Mouse (Mus musculus) forebrain, embryonic 11.5 days (tissue): ENCODE results near the gene Gm9789. TPM values are rescaled to one million over a fixed set of nuclear protein-coding genes. Genes with fewer than 3 reads are reported as not detected.
"Not testable (repeated sequence)": the region's sequence is repeated elsewhere in the genome, so short reads cannot be mapped to it uniquely, and the experiment has no call there.

Source experiments
- ATAC-seq: fragments of 200-750 bp; cut with Nextera tagmentation; replicated peaks from 2 replicates; pipeline ENCODE4 v1.8.0; 2017; ENCODE audit warnings: moderate TSS enrichment; ENCODE audit not compliant: low FRiP score
- DNase-seq: peaks from one replicate; pipeline ENCODE4 v3.0.0-alpha.2; 2017; ENCODE audit warnings: low spot score
- H3K27ac ChIP-seq: fragments of 300-500 bp; sonication (generic); 2 replicates; pipeline ENCODE4 v1.5.1; 2014; ENCODE audit warnings: low read depth, low read length
- H3K27me3 ChIP-seq: fragments of 300-500 bp; sonication (generic); 2 replicates; pipeline ENCODE4 v1.6.1; 2014; ENCODE audit warnings: mild to moderate bottlenecking, low read length, mixed read lengths; ENCODE audit not compliant: control insufficient read depth, insufficient read depth
- H3K36me3 ChIP-seq: fragments of 300-500 bp; sonication (generic); 2 replicates; pipeline ENCODE4 v1.6.1; 2014; ENCODE audit warnings: mild to moderate bottlenecking, low read length, moderate library complexity, mixed read lengths; ENCODE audit not compliant: control insufficient read depth, insufficient read depth
- H3K4me1 ChIP-seq: fragments of 300-500 bp; sonication (generic); replicated peaks from 2 replicates; pipeline ENCODE4 v1.6.1; 2014; ENCODE audit warnings: low read length, mixed read lengths; ENCODE audit not compliant: control insufficient read depth, insufficient read depth
- H3K4me2 ChIP-seq: fragments of 300-500 bp; sonication (generic); 2 replicates; pipeline ENCODE4 v1.6.1; 2014; ENCODE audit warnings: low read depth, mild to moderate bottlenecking, low read length, moderate library complexity, mixed read lengths; ENCODE audit not compliant: severe bottlenecking
- H3K4me3 ChIP-seq: fragments of 300-500 bp; sonication (generic); 2 replicates; pipeline ENCODE4 v1.5.1; 2014; ENCODE audit warnings: low read depth, low read length
- H3K9ac ChIP-seq: fragments of 300-500 bp; sonication (generic); 2 replicates; pipeline ENCODE4 v1.6.1; 2014; ENCODE audit warnings: low read length
- H3K9me3 ChIP-seq: fragments of 300-500 bp; sonication (generic); 2 replicates; pipeline ENCODE4 v1.6.1; 2016; ENCODE audit warnings: low read length, mixed read lengths; ENCODE audit not compliant: control insufficient read depth
- WGBS: fragments of 180-500 bp; shearing (Covaris S2); extraction: QIAGEN DNeasy Blood & Tissue Kit; methylation state at CpG from one replicate; pipeline ENCODE4 v1.1.7; 2014; 5-methylcytosine and 5-hydroxymethylcytosine counted together
- polyA plus RNA-seq: library from polyadenylated mRNA; unstranded; fragments of >200 nt; fragmentation: Nextera tagmentation; extraction: Ambion mirVana; gene quantifications from 2 replicates; pipeline ENCODE4 v1.2.1, GENCODE M21; 2014

The Gm9789 gene
- not detected in 2 replicates for polyA plus RNA-seq

- WGBS: 79% methylated on average over 4 of the region's 4 CpGs
- H3K27me3 ChIP-seq: no peaks in the 10 kb centered on the region
- H3K4me1 ChIP-seq: no peaks in the 10 kb centered on the region
- H3K27ac ChIP-seq: no peak within 1 kb of the TSS
- ATAC-seq (no peak), DNase-seq (no peak)
- H3K4me3 ChIP-seq: no peak within 1 kb of the TSS
- H3K36me3 ChIP-seq: no peaks in the 10 kb centered on the region
- H3K4me2 ChIP-seq: no peak within 1 kb of the TSS
- no peak within 1 kb of the TSS for H3K9ac ChIP-seq
- no peaks in the 10 kb centered on the region for H3K9me3 ChIP-seq
Measured at GRCm38 (mm10) chr16:89157652-89158051, at the start of gene Gm9789. Gene Gm9789 (plus strand): TSS chr16:89157952.

GRCm38 (mm10) chr16:89140551-89140950 is 17.2 kb upstream of the Gm9789 start, which contains the start of gene Gm6358:
Gene Gm6358 (plus strand): TSS chr16:89140851.
- DNase-seq (no peak), ATAC-seq (no peak)
- H3K27ac ChIP-seq: no peak within 1 kb of the TSS
- H3K4me2 ChIP-seq: no peak within 1 kb of the TSS
- 91% methylated on average over 1 of the region's 1 CpGs for WGBS
- no peak within 1 kb of the TSS for H3K4me3 ChIP-seq
- no peak within 1 kb of the TSS for H3K9ac ChIP-seq
- no peaks in the 10 kb centered on the region for H3K27me3 ChIP-seq
- H3K4me1 ChIP-seq: no peaks in the 10 kb centered on the region
- H3K36me3 ChIP-seq: no peaks in the 10 kb centered on the region
- no peaks in the 10 kb centered on the region for H3K9me3 ChIP-seq

GRCm38 (mm10) chr16:89150786-89151185 is 7.0 kb upstream of the Gm9789 start, which contains the start of gene Gm10061:
Gene Gm10061 (plus strand): TSS chr16:89151086.
- Histone ChIP-seq H3K4me3 (no peak within 1 kb of the TSS), H3K4me2 (no peak within 1 kb of the TSS), H3K9me3 (no peaks in the 10 kb centered on the region), H3K27me3 (no peaks in the 10 kb centered on the region), H3K27ac (no peak within 1 kb of the TSS), H3K36me3 (no peaks in the 10 kb centered on the region), H3K4me1 (no peaks in the 10 kb centered on the region), H3K9ac (no peak within 1 kb of the TSS)
- WGBS: 89% methylated on average over 1 of the region's 1 CpGs
- no peak for ATAC-seq
- DNase-seq: no peak

- not testable (repeated sequence) for H3K27me3 ChIP-seq, H3K9me3 ChIP-seq, H3K4me1 ChIP-seq, H3K27ac ChIP-seq, H3K9ac ChIP-seq, ATAC-seq, H3K4me2 ChIP-seq, DNase-seq, H3K36me3 ChIP-seq, H3K4me3 ChIP-seq
Measured at GRCm38 (mm10) chr16:89169190-89169589, 11.4 kb downstream of the Gm9789 start, which contains the start of gene Gm7735. Gene Gm7735 (plus strand): TSS chr16:89169490.

GRCm38 (mm10) chr16:89174435-89174834 is 16.7 kb downstream of the Gm9789 start, which contains the start of gene 1110057P08Rik:
Gene 1110057P08Rik (plus strand): TSS chr16:89174735.
- ATAC-seq: no peak
- Histone ChIP-seq H3K4me2 (no peak within 1 kb of the TSS), H3K27ac (no peak within 1 kb of the TSS), H3K9ac (no peak within 1 kb of the TSS), H3K27me3 (no peaks in the 10 kb centered on the region), H3K4me1 (no peaks in the 10 kb centered on the region), H3K4me3 (no peak within 1 kb of the TSS), H3K9me3 (no peaks in the 10 kb centered on the region), H3K36me3 (no peaks in the 10 kb centered on the region)
- WGBS: 91% methylated on average over 2 of the region's 2 CpGs
- no peak for DNase-seq

GRCm38 (mm10) chr16:89188621-89189020 is 30.9 kb downstream of the Gm9789 start:
- H3K27me3 ChIP-seq: no peaks in the 10 kb centered on the region
- no peak for ATAC-seq
- no peak overlapping the region for H3K9ac ChIP-seq
- H3K9me3 ChIP-seq: no peaks in the 10 kb centered on the region
- no peaks in the 10 kb centered on the region for H3K4me1 ChIP-seq
- no peak overlapping the region for H3K4me3 ChIP-seq
- H3K4me2 ChIP-seq: no peak overlapping the region
- H3K36me3 ChIP-seq: no peaks in the 10 kb centered on the region
- H3K27ac ChIP-seq: no peak overlapping the region
- DNase-seq: no peak
- WGBS: 88% methylated on average over 4 of the region's 4 CpGs

GRCm38 (mm10) chr16:89205561-89205960 is 47.8 kb downstream of the Gm9789 start, which contains the start of gene Krtap20-2:
Gene Krtap20-2 (plus strand): TSS chr16:89205861.
- H3K36me3 ChIP-seq: no peaks in the 10 kb centered on the region
- no peak within 1 kb of the TSS for H3K4me2 ChIP-seq
- no peaks in the 10 kb centered on the region for H3K4me1 ChIP-seq
- WGBS: 70% methylated on average over 1 of the region's 1 CpGs
- no peaks in the 10 kb centered on the region for H3K27me3 ChIP-seq
- no peaks in the 10 kb centered on the region for H3K9me3 ChIP-seq
- no peak within 1 kb of the TSS for H3K4me3 ChIP-seq
- no peak within 1 kb of the TSS for H3K27ac ChIP-seq
- ATAC-seq (no peak), DNase-seq (no peak)
- no peak within 1 kb of the TSS for H3K9ac ChIP-seq

Other genes starting within 250 kb of the Gm9789 start
- not detected in 2 replicates for gene Krtap19-9b, start 225.7 kb upstream of the Gm9789 start, polyA plus RNA-seq
- not detected in 2 replicates for gene Krtap16-3, start 195.1 kb upstream of the Gm9789 start, polyA plus RNA-seq
- not detected in 2 replicates for gene Krtap22-2, start 147.2 kb upstream of the Gm9789 start, polyA plus RNA-seq
- gene Gm10229, start 142.7 kb upstream of the Gm9789 start, polyA plus RNA-seq: not detected in 2 replicates
- not detected in 2 replicates for gene Krtap6-1, start 126.3 kb upstream of the Gm9789 start, polyA plus RNA-seq
- gene Gm10228, start 116.5 kb upstream of the Gm9789 start, polyA plus RNA-seq: not detected in 2 replicates
- gene Krtap6-5, start 110.1 kb upstream of the Gm9789 start, polyA plus RNA-seq: not detected in 2 replicates
- not detected in 2 replicates for gene 1110025L11Rik, start 94.0 kb upstream of the Gm9789 start, polyA plus RNA-seq
- gene Krtap6-3, start 73.9 kb upstream of the Gm9789 start, polyA plus RNA-seq: not detected in 2 replicates
- gene Gm6358, start 17.1 kb upstream of the Gm9789 start, polyA plus RNA-seq: not detected in 2 replicates
- gene Gm10061, start 6.9 kb upstream of the Gm9789 start, polyA plus RNA-seq: not detected in 2 replicates
- not detected in 2 replicates for gene Gm7735, start 11.5 kb downstream of the Gm9789 start, polyA plus RNA-seq
- not detected in 2 replicates for gene 1110057P08Rik, start 16.8 kb downstream of the Gm9789 start, polyA plus RNA-seq
- gene Krtap20-2, start 47.9 kb downstream of the Gm9789 start, polyA plus RNA-seq: not detected in 2 replicates
- not detected in 2 replicates for gene Krtap21-1, start 245.9 kb downstream of the Gm9789 start, polyA plus RNA-seq